Mouse (Mus musculus) neural tube, embryonic 15.5 days (tissue): Measurements from ENCODE around the gene Gimap5. TPM values are rescaled to one million over a fixed set of nuclear protein-coding genes. Genes with fewer than 3 reads are reported as not detected.

Source experiments
- ATAC-seq: fragments of 200-750 bp; cut with Nextera tagmentation; 2 replicates; pipeline ENCODE4 v1.8.0; 2017; ENCODE audit warnings: mild to moderate bottlenecking, moderate TSS enrichment, moderate library complexity; ENCODE audit not compliant: low FRiP score
- H3K27ac ChIP-seq: fragments of 300-500 bp; sonication (generic); replicated peaks from 2 replicates; pipeline ENCODE4 v1.5.1; 2015; ENCODE audit warnings: mild to moderate bottlenecking, inconsistent platforms
- H3K27me3 ChIP-seq: fragments of 300-500 bp; sonication (generic); replicated peaks from 2 replicates; pipeline ENCODE4 v1.6.1; 2015; ENCODE audit warnings: inconsistent platforms
- H3K36me3 ChIP-seq: fragments of 300-500 bp; sonication (generic); 2 replicates; pipeline ENCODE4 v1.6.1; 2015; ENCODE audit warnings: inconsistent platforms
- H3K4me1 ChIP-seq: fragments of 300-500 bp; sonication (generic); 2 replicates; pipeline ENCODE4 v1.6.1; 2015; ENCODE audit warnings: inconsistent platforms
- H3K4me2 ChIP-seq: fragments of 300-500 bp; sonication (generic); 2 replicates; pipeline ENCODE4 v1.6.1; 2015; ENCODE audit warnings: inconsistent platforms, mild to moderate bottlenecking, moderate library complexity
- H3K4me3 ChIP-seq: fragments of 300-500 bp; sonication (generic); replicated peaks from 2 replicates; pipeline ENCODE4 v1.5.1; 2015; ENCODE audit warnings: mild to moderate bottlenecking, inconsistent platforms
- H3K9ac ChIP-seq: fragments of 300-500 bp; sonication (generic); replicated peaks from 2 replicates; pipeline ENCODE4 v1.6.1; 2015; ENCODE audit warnings: mild to moderate bottlenecking, inconsistent platforms
- H3K9me3 ChIP-seq: fragments of 300-500 bp; sonication (generic); replicated peaks from 2 replicates; pipeline ENCODE4 v1.6.1; 2016; ENCODE audit warnings: inconsistent platforms
- WGBS: fragments of 180-500 bp; shearing (Covaris S2); methylation state at CpG from one replicate; pipeline ENCODE4 v1.1.7; 2015; ENCODE audit warnings: mixed read lengths; 5-methylcytosine and 5-hydroxymethylcytosine counted together
- polyA plus RNA-seq: library from polyadenylated mRNA; unstranded; fragments of >200 nt; fragmentation: Nextera tagmentation; extraction: Ambion mirVana; gene quantifications from 2 replicates; pipeline ENCODE4 v1.2.1, GENCODE M21; 2015

The Gimap5 gene
- polyA plus RNA-seq, 1 experiment from 2014 or later = 1.7 TPM

- peaks cover 5% of the 10 kb centered on the region; the same call in 1 of the 2 replicates for H3K4me1 ChIP-seq
- no peaks in the 10 kb centered on the region for H3K27me3 ChIP-seq
- H3K4me3 ChIP-seq = no peak overlapping the region
- WGBS = 16% methylated on average over 8 of the region's 8 CpGs
- H3K36me3 ChIP-seq = no peaks in the 10 kb centered on the region
- H3K9me3 ChIP-seq = no peaks in the 10 kb centered on the region
- no peak overlapping the region for H3K27ac ChIP-seq
- peak; percentile 79; the same call in 1 of the 2 replicates for ATAC-seq
- peak overlapping the region; percentile 17; the same call in 1 of the 2 replicates for H3K4me2 ChIP-seq
- no peak overlapping the region for H3K9ac ChIP-seq
Observed at GRCm38 (mm10) chr6:48772030-48772429, 26.0 kb downstream of the Gimap5 start.

GRCm38 (mm10) chr6:48784406-48784805, 38.4 kb downstream of the Gimap5 start:
- Histone ChIP-seq H3K9me3 (no peaks in the 10 kb centered on the region), H3K27me3 (no peaks in the 10 kb centered on the region), H3K4me1 (no peaks in the 10 kb centered on the region), H3K36me3 (no peaks in the 10 kb centered on the region), H3K4me3 (no peak overlapping the region), H3K27ac (no peak overlapping the region), H3K9ac (no peak overlapping the region), H3K4me2 (no peak overlapping the region)
- ATAC-seq = no peak
- 87% methylated on average over 1 of the region's 1 CpGs for WGBS

- H3K9me3 ChIP-seq = no peaks in the 10 kb centered on the region
- H3K27ac ChIP-seq = no peak overlapping the region
- no peak for ATAC-seq
- H3K27me3 ChIP-seq = no peaks in the 10 kb centered on the region
- no peak overlapping the region for H3K4me2 ChIP-seq
- WGBS = 66% methylated on average over 1 of the region's 1 CpGs
- no peaks in the 10 kb centered on the region for H3K4me1 ChIP-seq
- no peaks in the 10 kb centered on the region for H3K36me3 ChIP-seq
- no peak overlapping the region for H3K9ac ChIP-seq
- no peak overlapping the region for H3K4me3 ChIP-seq
Observed at GRCm38 (mm10) chr6:48785189-48785588, 39.2 kb downstream of the Gimap5 start.

GRCm38 (mm10) chr6:48785601-48786000, 39.6 kb downstream of the Gimap5 start:
- no peaks in the 10 kb centered on the region for H3K36me3 ChIP-seq
- H3K27me3 ChIP-seq = no peaks in the 10 kb centered on the region
- no peaks in the 10 kb centered on the region for H3K9me3 ChIP-seq
- H3K4me2 ChIP-seq = no peak overlapping the region
- no peaks in the 10 kb centered on the region for H3K4me1 ChIP-seq
- 89% methylated on average over 2 of the region's 2 CpGs for WGBS
- no peak for ATAC-seq
- H3K9ac ChIP-seq = no peak overlapping the region
- H3K27ac ChIP-seq = no peak overlapping the region
- H3K4me3 ChIP-seq = no peak overlapping the region

- H3K9ac ChIP-seq = no peak overlapping the region
- no peaks in the 10 kb centered on the region for H3K4me1 ChIP-seq
- H3K4me2 ChIP-seq = no peak overlapping the region
- no peaks in the 10 kb centered on the region for H3K36me3 ChIP-seq
- no peak for ATAC-seq
- H3K4me3 ChIP-seq = no peak overlapping the region
- H3K27me3 ChIP-seq = no peaks in the 10 kb centered on the region
- WGBS = 86% methylated on average over 2 of the region's 2 CpGs
- no peaks in the 10 kb centered on the region for H3K9me3 ChIP-seq
- no peak overlapping the region for H3K27ac ChIP-seq
Observed at GRCm38 (mm10) chr6:48787867-48788266, 41.9 kb downstream of the Gimap5 start.

- no peak overlapping the region for H3K9ac ChIP-seq
- ATAC-seq = no peak
- 100% methylated on average over 1 of the region's 1 CpGs for WGBS
- H3K4me2 ChIP-seq = no peak overlapping the region
- no peaks in the 10 kb centered on the region for H3K36me3 ChIP-seq
- no peaks in the 10 kb centered on the region for H3K9me3 ChIP-seq
- H3K27ac ChIP-seq = no peak overlapping the region
- no peaks in the 10 kb centered on the region for H3K27me3 ChIP-seq
- no peak overlapping the region for H3K4me3 ChIP-seq
- no peaks in the 10 kb centered on the region for H3K4me1 ChIP-seq
Observed at GRCm38 (mm10) chr6:48801897-48802296, 55.9 kb downstream of the Gimap5 start.

GRCm38 (mm10) chr6:48803406-48804051, 57.5 kb downstream of the Gimap5 start:
- Histone ChIP-seq H3K4me3 (no peak overlapping the region), H3K36me3 (no peaks in the 10 kb centered on the region), H3K27me3 (no peaks in the 10 kb centered on the region), H3K9ac (no peak overlapping the region), H3K4me2 (no peak overlapping the region), H3K27ac (no peak overlapping the region), H3K9me3 (no peaks in the 10 kb centered on the region), H3K4me1 (no peaks in the 10 kb centered on the region)
- ATAC-seq = no peak

Other genes starting within 250 kb of the Gimap5 start
- gene Atp6v0e2, start 208.6 kb upstream of the Gimap5 start, polyA plus RNA-seq = 295 and 349 TPM in 2 replicates
- 21.6 and 24.0 TPM in 2 replicates for gene Lrrc61, start 191.4 kb upstream of the Gimap5 start, polyA plus RNA-seq
- gene Rarres2, start 173.4 kb upstream of the Gimap5 start, polyA plus RNA-seq = 11.5 and 16.7 TPM in 2 replicates
- gene Gm45021, start 156.6 kb upstream of the Gimap5 start, polyA plus RNA-seq = not detected in 2 replicates
- gene Repin1, start 152.3 kb upstream of the Gimap5 start, polyA plus RNA-seq = 41.0 and 43.7 TPM in 2 replicates
- not detected in 2 replicates for gene Gm44965, start 152.3 kb upstream of the Gimap5 start, polyA plus RNA-seq
- gene Zfp775, start 144.1 kb upstream of the Gimap5 start, polyA plus RNA-seq = 12.8 and 13.0 TPM in 2 replicates
- 30.5 and 31.4 TPM in 2 replicates for gene AI854703, start 119.4 kb upstream of the Gimap5 start, polyA plus RNA-seq
- 0.73 and 1.4 TPM in 2 replicates for gene Gimap8, start 99.0 kb upstream of the Gimap5 start, polyA plus RNA-seq
- gene Gimap9, start 70.1 kb upstream of the Gimap5 start, polyA plus RNA-seq = 1.9 and 11.8 TPM in 2 replicates
- 1.4 and 4.9 TPM in 2 replicates for gene Gimap4, start 61.6 kb upstream of the Gimap5 start, polyA plus RNA-seq
- gene Gimap6, start 38.0 kb upstream of the Gimap5 start, polyA plus RNA-seq = 8.1 and 16.7 TPM in 2 replicates
- 1.9 TPM in 1 of 2 replicates, not detected in the other for gene Gm28053, start 27.6 kb upstream of the Gimap5 start, polyA plus RNA-seq
- gene Gimap7, start 27.6 kb upstream of the Gimap5 start, polyA plus RNA-seq = 0.50 TPM in 1 of 2 replicates, not detected in the other
- gene Gimap1, start 7.1 kb upstream of the Gimap5 start, polyA plus RNA-seq = 6.6 and 19.6 TPM in 2 replicates
- not detected in 2 replicates for gene Gimap3, start 24.7 kb downstream of the Gimap5 start, polyA plus RNA-seq
- gene Tmem176a, start 94.7 kb downstream of the Gimap5 start, polyA plus RNA-seq = 26.4 and 57.2 TPM in 2 replicates
- 133 and 182 TPM in 2 replicates for gene Tmem176b, start 95.3 kb downstream of the Gimap5 start, polyA plus RNA-seq
- 0.73 TPM in 1 of 2 replicates, not detected in the other for gene Aoc1, start 126.7 kb downstream of the Gimap5 start, polyA plus RNA-seq
- not detected in 2 replicates for gene 1600015I10Rik, start 183.7 kb downstream of the Gimap5 start, polyA plus RNA-seq
- gene Doxl2, start 228.8 kb downstream of the Gimap5 start, polyA plus RNA-seq = not detected in 2 replicates
- not detected in 2 replicates for gene Svs1, start 240.7 kb downstream of the Gimap5 start, polyA plus RNA-seq